Mouse (Mus musculus): Measurements from ENCODE around the gene Cradd.

The Cradd gene

GRCm38 (mm10) chr10:95236226-95236625 is 87.7 kb downstream of the Cradd start:
- no peak for DNase-seq

DNA sequence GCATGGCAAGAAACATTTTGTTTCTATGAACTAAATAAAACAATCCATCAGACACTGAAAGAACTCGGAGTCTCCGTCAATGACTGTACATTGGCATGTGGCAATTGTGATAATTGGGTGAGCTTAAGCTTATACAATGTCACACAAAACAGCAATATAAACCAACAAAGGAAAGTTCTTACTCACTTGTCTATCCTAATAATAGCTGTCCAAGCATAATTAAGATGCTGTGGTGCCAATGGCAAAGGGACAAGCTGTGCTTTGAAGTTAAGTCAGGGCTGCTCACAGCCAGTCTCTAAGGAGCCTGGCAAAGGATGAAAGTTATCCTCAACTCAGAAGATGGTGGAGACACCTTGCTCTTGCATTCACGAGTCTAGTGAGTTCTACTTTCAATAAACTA is 89.3 kb downstream of the Cradd start:
- DNase-seq: no peak

- no peak for DNase-seq
These were observed 90.9 kb downstream of the Cradd start for GRCm38 (mm10) chr10:95233044-95233443.

- DNase-seq: no peak
These were observed 91.4 kb downstream of the Cradd start for GRCm38 (mm10) chr10:95232554-95232953.

- no peak for DNase-seq
These were observed 95.7 kb downstream of the Cradd start for GRCm38 (mm10) chr10:95228192-95228591.

GRCm38 (mm10) chr10:95227590-95227989 is 96.3 kb downstream of the Cradd start:
- no peak for DNase-seq

GRCm38 (mm10) chr10:95226772-95227171 is 97.2 kb downstream of the Cradd start:
- DNase-seq: no peak

DNA sequence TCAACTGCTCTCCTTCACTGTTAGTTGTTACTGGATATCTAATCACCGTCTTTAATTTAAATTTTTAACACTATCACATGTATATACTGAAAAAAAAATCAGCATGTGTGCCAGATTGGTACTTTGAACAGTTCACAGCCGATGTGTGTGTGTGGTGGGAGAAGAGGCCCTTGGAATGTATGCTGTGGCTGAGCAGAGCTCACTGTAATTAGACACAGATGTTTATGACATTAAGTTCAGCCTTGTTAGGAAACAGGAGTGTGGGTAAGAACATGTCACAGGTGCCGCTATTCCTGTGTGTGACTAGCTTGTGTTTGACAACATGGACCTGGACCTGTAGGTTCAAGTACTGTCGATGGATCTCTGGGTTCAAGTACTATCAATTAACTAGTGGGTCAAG is 98.9 kb downstream of the Cradd start:
- DNase-seq: no peak

GRCm38 (mm10) chr10:95223211-95223610 is 100.7 kb downstream of the Cradd start:
- no peak for DNase-seq

- no peak for DNase-seq
These were observed 102.0 kb downstream of the Cradd start for GRCm38 (mm10) chr10:95221914-95222313.

GRCm38 (mm10) chr10:95220536-95220935 is 103.4 kb downstream of the Cradd start:
- no peak for DNase-seq

- no peak for DNase-seq
These were observed 105.3 kb downstream of the Cradd start for GRCm38 (mm10) chr10:95218683-95219060.

GRCm38 (mm10) chr10:95217956-95218682 is 105.8 kb downstream of the Cradd start:
- peak; percentile 17 for DNase-seq

- no peak for DNase-seq
These were observed 108.6 kb downstream of the Cradd start for GRCm38 (mm10) chr10:95215324-95215723.

- DNase-seq: no peak
These were observed 110.1 kb downstream of the Cradd start for GRCm38 (mm10) chr10:95213820-95214219.

DNA sequence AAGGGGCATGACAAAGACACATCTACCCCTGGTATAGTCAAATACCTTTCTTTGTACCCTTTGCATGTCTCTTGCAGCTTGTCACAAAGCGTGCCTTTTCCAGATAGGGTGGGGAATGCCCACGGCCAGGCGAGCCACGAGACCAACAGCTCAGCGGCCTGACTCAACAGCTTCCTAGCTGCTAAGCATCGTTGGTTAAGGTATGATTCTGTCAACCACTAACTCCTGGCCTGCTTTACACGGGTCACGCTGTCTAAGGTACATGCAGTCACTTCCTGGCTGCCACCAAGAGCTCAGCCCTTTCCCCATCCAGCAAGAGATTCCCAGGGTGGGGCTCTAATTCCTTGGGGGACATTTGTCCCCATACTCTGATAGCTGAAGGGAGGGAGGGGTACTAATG is 110.6 kb downstream of the Cradd start:
- no peak for DNase-seq

- DNase-seq: no peak
These were observed 112.3 kb downstream of the Cradd start for GRCm38 (mm10) chr10:95211660-95212059.

DNA sequence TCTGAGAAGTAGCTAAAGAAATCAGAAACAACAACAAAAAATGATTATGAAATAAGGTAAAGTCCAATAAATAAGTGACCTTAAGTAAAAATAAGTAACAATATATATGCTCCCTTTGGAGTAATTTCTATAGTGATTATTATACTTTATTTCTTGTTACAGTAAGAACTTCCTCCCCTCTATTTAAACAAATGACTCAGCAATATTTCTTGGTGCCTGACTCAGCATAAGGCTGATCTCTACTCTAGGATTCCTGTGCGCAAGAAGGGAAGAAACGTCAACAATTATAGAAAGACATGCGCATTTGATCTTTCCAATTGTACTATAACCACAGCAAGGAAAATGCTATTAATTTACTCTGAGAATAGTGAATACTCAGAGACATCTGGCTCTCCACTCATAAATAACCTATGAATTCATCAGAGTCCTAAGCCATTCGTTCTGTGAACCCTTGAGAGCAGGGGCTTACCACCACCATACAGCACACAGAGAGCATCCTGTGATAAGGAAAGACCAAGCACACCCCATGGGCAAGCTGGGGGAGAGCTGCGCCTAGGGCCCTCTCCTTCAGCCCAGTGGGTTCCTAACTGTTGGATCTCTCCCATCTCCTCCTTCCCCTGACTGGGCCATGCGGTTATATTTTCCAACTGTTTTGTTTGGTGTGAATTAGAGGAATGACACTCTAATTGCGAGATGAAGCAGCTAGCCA is 113.1 kb downstream of the Cradd start:
- DNase-seq: no peak

DNA sequence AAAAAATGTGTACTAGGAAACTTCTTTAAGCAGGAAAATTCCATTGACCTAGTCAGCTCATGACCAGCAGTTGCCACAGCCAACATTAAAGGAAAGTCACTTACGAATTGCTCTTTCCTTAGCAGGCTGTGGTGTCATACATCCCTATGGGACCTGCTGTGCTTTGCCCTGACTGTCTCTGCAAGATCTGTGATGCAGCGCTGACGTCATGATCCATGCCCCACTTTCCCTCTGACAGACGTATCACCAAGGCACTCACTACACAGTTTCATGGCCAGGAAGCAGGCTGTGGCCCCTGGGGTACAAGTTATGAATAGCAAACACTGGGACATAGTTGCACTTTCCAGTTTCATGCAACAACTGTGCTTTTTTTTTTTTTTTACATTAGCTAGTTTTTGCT is 113.8 kb downstream of the Cradd start:
- DNase-seq: no peak

- no peak for DNase-seq
These were observed 116.5 kb downstream of the Cradd start for GRCm38 (mm10) chr10:95207423-95207822.

DNA sequence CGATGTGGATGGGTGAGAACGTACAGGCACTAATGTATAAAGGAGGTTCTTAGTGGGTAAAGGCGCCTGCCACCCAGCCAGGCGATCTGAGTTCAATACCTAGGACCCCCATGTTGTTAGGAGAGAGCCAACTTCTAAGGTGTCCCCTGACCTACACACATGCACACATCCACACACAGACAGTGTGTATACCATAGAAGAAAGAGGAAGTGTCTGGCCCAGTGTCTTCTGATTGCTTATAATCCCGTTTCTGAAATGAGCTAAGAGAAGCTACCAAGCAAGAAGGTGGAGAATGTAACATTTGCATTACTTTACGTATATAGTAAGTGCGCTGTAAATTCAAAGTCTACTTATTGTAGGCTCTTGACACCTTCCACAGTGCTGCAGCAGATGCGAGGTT is 122.4 kb downstream of the Cradd start:
- DNase-seq: no peak

GRCm38 (mm10) chr10:95200323-95200722 is 123.6 kb downstream of the Cradd start:
- no peak for DNase-seq

GRCm38 (mm10) chr10:95199541-95200269 is 124.2 kb downstream of the Cradd start:
- DNase-seq: no peak

DNA sequence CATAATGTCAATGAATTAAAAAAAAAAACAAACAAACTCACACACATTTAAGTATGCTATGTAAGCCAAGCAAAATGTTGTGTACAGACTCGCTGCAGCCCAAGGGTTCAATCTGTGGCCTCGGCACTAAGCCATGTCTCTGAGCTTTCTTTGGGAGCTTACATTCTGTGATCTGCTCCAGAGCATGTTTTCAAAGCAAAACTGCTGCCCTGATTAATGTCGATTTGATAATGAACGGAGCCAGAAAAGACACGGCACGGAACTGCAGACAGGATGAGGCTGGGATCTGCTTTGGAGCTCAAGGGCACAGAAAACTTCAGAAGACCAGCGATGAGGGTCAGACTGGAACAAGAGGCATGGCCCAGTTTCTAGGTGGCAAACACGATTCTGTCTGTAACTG is 126.6 kb downstream of the Cradd start:
- no peak for DNase-seq

Measured in thymus, postnatal 14 days (tissue).